Mouse (Mus musculus) bone marrow, adult 2 months (tissue): ENCODE data around the gene Rgs21. TPM values are rescaled to one million over a fixed set of nuclear protein-coding genes. Genes with fewer than 3 reads are reported as not detected.

ENCODE experiments used
- H3K27ac ChIP-seq: fragments of 200-500 bp; 2 replicates; pipeline ENCODE4 v1.5.1; 2012; ENCODE audit warnings: low read depth, mild to moderate bottlenecking, control low read depth, inconsistent platforms, low read length; ENCODE audit not compliant: control insufficient read depth, poor library complexity, insufficient read depth
- H3K4me1 ChIP-seq: fragments of 200-500 bp; 2 replicates; pipeline ENCODE4 v1.6.1; 2011; ENCODE audit warnings: low read length; ENCODE audit not compliant: control insufficient read depth, insufficient read depth
- H3K4me3 ChIP-seq: fragments of 200-500 bp; replicated peaks from 2 replicates; pipeline ENCODE3; 2011; ENCODE audit warnings: mild to moderate bottlenecking, low read depth, low read length, control low read depth; ENCODE audit not compliant: control insufficient read depth
- CTCF ChIP-seq: fragments of 200-500 bp; IDR thresholded peaks from 2 replicates; pipeline ENCODE4 v1.5.1; 2011; ENCODE audit warnings: low read length, control low read depth; ENCODE audit not compliant: control insufficient read depth, insufficient read depth
- POLR2A ChIP-seq: fragments of 200-500 bp; IDR thresholded peaks from 2 replicates; pipeline ENCODE4 v1.6.1; 2011; ENCODE audit warnings: low read depth, mild to moderate bottlenecking, control low read depth, low read length, borderline replicate concordance; ENCODE audit not compliant: control insufficient read depth
- WGBS: fragments of 180-500 bp; shearing (Covaris S2); methylation state at CpG from one replicate; pipeline ENCODE4 v1.1.7; 2018; 5-methylcytosine and 5-hydroxymethylcytosine counted together
- polyA plus RNA-seq: library from polyadenylated mRNA; stranded (reverse); fragments of >200 nt; gene quantifications from 2 replicates; pipeline ENCODE4 v1.2.4, GENCODE M21; 2011; ENCODE audit warnings: low replicate concordance; ENCODE audit not compliant: missing spikeins, insufficient read depth, insufficient read length

The Rgs21 gene
- polyA plus RNA-seq, 1 experiment: not detected

DNA sequence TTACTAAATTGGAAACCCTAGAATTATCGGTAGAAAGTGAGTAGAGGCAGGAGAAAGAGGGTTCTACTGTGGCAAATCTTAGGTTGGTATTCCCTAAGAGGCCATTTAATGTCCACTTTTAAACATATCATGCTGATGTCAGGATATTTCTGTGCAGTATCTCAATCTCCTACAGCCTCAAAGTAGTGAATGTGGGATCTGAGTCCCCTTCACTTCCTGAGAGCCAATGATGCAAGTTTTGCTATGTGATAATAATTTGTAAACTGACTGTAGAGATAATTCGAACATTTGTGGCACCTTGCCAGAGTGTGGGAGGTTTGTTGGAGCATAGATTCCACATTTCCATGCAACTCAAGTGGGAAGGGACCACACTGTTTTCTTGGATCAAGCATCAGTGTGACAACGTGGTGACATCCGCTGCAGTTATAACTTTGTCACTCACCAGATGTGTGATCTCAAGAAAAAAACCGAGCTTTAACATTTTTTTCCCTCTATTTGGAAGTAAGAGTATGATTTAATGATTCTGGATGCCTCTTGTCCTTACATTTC, 49.5 kb downstream of the Rgs21 start:
- H3K4me1 ChIP-seq: no peaks in the 10 kb centered on the region
- TF ChIP-seq CTCF (no peak), POLR2A (no peak)
- WGBS: 70% methylated on average over 5 of the region's 5 CpGs
- H3K4me3 ChIP-seq: no peak overlapping the region
- no peak overlapping the region for H3K27ac ChIP-seq

DNA sequence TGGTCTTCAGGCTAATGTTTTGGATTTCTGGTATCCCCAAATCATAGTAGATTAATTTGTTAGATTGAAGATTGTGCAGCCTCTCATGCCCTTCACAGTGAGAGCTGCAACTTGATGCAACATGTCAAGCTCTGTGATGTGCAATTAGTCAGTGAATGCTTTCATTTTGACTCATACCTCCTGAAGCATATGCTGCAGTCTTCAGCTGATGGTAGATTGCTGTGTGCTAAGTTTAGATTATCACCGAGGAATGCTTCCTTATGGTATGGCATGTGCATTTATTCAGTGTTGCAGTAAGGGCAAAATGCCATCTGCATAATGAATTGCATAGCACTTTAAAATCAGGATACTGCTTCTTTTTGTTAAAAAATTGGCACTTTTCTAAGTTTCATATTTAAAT, 65.2 kb downstream of the Rgs21 start:
- Histone ChIP-seq H3K27ac (no peak overlapping the region), H3K4me3 (no peak overlapping the region), H3K4me1 (no peaks in the 10 kb centered on the region)
- 39% methylated on average over 1 of the region's 1 CpGs for WGBS
- TF ChIP-seq POLR2A (no peak), CTCF (no peak)

- 20% methylated on average over 4 of the region's 4 CpGs for WGBS
- TF ChIP-seq POLR2A (no peak), CTCF (no peak)
Observed at GRCm38 (mm10) chr1:144500423-144500822, 67.0 kb downstream of the Rgs21 start.

GRCm38 (mm10) chr1:144499719-144500118, 67.7 kb downstream of the Rgs21 start:
- H3K4me1 ChIP-seq: no peaks in the 10 kb centered on the region
- no peak for TF ChIP-seq POLR2A
- no peak for TF ChIP-seq CTCF
- 8% methylated on average over 1 of the region's 1 CpGs for WGBS
- no peak overlapping the region for H3K4me3 ChIP-seq
- no peak overlapping the region for H3K27ac ChIP-seq

More at GRCm38 (mm10) chr1:144500423-144500822, 67.0 kb downstream of the Rgs21 start:
- Histone ChIP-seq H3K4me1 (no peaks in the 10 kb centered on the region), H3K27ac (no peak overlapping the region), H3K4me3 (no peak overlapping the region)

DNA sequence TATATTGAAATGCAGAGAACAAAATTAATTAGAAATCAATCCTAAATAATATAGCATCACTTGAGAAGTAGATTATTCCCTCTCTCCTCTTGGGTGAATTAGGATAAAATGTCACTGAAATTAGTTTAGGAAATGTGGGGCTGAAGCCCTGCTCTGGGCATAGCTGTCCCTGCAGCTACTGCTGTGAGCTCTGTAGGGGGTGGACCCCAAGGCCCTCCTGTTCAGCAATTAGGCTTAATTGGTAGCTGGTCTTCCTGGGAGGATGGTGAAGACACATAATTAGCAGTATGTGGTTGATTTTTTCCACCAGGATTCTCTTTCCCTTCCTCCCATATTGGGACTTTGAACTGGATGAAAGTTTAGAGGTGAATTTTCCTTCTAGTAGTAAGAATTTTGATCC, 68.7 kb downstream of the Rgs21 start:
- H3K4me3 ChIP-seq: no peak overlapping the region
- TF ChIP-seq CTCF (no peak), POLR2A (no peak)
- no peaks in the 10 kb centered on the region for H3K4me1 ChIP-seq
- H3K27ac ChIP-seq: no peak overlapping the region

GRCm38 (mm10) chr1:144498051-144498450, 69.4 kb downstream of the Rgs21 start:
- Histone ChIP-seq H3K4me1 (no peaks in the 10 kb centered on the region), H3K4me3 (no peak overlapping the region), H3K27ac (no peak overlapping the region)
- WGBS: 45% methylated on average over 3 of the region's 3 CpGs
- TF ChIP-seq POLR2A (no peak), CTCF (no peak)

DNA sequence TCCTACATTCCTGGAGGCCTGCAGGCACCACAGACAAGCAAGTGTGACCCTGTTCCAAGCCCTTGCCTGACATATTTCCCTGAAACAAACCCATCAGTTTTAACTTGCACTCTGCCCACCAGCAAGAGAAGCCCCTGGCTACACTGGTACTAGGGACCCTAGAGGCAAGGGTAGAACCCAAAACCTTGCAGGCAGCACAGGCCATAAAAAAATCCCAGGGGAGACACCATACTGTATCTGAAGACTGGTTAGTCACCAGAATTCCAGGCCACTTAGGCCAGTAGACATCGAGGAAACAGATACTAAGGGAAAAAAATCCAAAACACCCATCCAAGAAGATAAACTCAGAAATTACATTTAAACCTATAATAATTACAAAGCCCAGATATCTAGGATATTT, 74.1 kb downstream of the Rgs21 start:
- 78% methylated on average over 1 of the region's 1 CpGs for WGBS
- no peak overlapping the region for H3K27ac ChIP-seq
- no peak overlapping the region for H3K4me3 ChIP-seq
- no peaks in the 10 kb centered on the region for H3K4me1 ChIP-seq
- TF ChIP-seq POLR2A (no peak), CTCF (no peak)

DNA sequence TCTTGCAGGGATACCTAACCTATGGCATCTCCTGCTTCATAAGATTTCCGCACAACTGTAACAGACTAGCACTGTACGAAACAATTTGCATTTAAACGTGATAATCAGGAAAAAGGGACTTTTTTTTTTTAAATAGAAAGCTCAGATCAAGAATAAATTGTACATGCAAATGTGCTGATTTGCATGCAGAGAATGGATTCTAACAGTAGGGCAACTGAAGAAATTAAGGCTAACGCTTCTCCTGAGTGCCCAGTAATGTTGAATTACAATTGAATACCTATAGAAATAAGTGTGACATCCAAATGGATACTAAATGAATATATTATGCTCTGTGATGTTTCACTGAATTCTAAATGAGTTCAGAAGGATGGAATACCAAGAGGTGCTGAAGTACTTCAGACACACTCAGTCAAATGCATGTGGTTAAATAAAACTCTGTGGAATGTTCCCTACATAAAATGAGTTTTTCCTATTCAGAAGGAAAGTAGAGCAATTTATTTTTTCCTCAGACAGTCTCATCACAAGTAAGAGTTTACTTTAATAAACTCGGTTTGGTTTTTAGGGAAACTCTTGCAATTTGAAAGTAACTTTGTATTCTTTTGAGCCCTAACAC, 79.1 kb downstream of the Rgs21 start:
- H3K4me1 ChIP-seq: no peaks in the 10 kb centered on the region
- 79% methylated on average over 5 of the region's 5 CpGs for WGBS
- no peak overlapping the region for H3K4me3 ChIP-seq
- TF ChIP-seq POLR2A (no peak), CTCF (no peak)
- H3K27ac ChIP-seq: no peak overlapping the region

Other genes with a start within 250 kb of the Rgs21 start
- gene Rgs18, start 207.8 kb upstream of the Rgs21 start, polyA plus RNA-seq: 18.1 and 27.5 TPM in 2 replicates